Mouse (Mus musculus): ENCODE results near the gene Skap2. TPM values are rescaled to one million over a fixed set of nuclear protein-coding genes. Genes with fewer than 3 reads are reported as not detected.

Gene Skap2
- polyA plus RNA-seq, 1 experiment from 2014 or later, result 10.5 TPM

DNA sequence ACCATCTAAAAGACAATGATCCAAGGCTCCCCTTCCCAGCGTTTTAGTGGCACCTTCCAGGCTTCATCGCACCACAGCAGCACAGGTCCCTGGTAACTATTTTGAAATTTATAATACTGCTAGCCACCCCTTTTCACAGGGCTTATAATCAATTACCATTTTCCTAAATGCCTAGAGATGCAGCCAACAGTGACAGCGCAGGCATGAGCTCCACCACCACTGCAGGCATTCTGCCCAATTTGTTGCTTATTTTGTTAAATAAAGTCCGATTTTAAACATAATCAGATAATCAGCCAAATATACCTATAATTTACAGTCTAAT is 13.2 kb downstream of the Skap2 start:
- Histone ChIP-seq H3K36me3 (replicated peaks; ENCODE audit: control insufficient read depth, insufficient read depth, low read depth, low read length) (no peaks in the 10 kb centered on the region), H3K27ac (replicated peaks; ENCODE audit: low read depth, low read length) (no peak overlapping the region), H3K9me3 (replicated peaks; ENCODE audit: control insufficient read depth, low read length) (no peaks in the 10 kb centered on the region), H3K27me3 (ENCODE audit: control insufficient read depth, insufficient read depth, low read length) (peaks cover 6% of the 10 kb centered on the region), H3K4me3 (ENCODE audit: low read depth, low read length) (no peak overlapping the region), H3K4me2 (ENCODE audit: low read depth, low read length) (no peak overlapping the region), H3K9ac (replicated peaks; ENCODE audit: low read length) (no peak overlapping the region), H3K4me1 (ENCODE audit: control insufficient read depth, insufficient read depth, low read length) (no peaks in the 10 kb centered on the region)
- WGBS, result 82% methylated on average over 4 of the region's 4 CpGs
- ATAC-seq (replicated peaks; ENCODE audit: insufficient number of reproducible peaks, low FRiP score, low TSS enrichment, low read depth) (no peak), DNase-seq (ENCODE audit: low spot score) (no peak)

GRCm38 (mm10) chr6:51998409-51999156 is 13.8 kb downstream of the Skap2 start:
- DNase-seq (ENCODE audit: low spot score), result peak; percentile 52
- no peak overlapping the region for H3K4me3 ChIP-seq (ENCODE audit: low read depth, low read length)
- H3K36me3 ChIP-seq (replicated peaks; ENCODE audit: control insufficient read depth, insufficient read depth, low read depth, low read length), result no peaks in the 10 kb centered on the region

DNA sequence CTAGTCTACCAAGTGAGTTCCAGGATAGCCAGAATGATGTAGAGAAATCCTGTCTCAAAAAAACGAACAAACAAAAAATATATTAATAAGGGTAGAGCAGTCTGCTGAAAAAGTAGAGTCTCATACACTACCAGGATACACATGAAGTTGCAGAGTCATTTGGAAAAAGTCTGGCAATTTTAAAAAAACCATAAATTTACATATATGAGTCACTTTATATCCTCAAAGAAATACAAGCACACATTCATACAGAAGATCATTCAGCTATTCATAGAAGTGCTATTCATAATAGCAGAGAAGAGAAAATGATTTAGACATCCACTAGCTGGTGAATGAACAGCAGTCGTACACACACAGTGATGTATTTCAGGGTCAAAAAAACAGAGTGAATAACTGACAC is 24.4 kb downstream of the Skap2 start:
- Histone ChIP-seq H3K9ac (replicated peaks; ENCODE audit: low read length) (no peak overlapping the region), H3K36me3 (replicated peaks; ENCODE audit: control insufficient read depth, insufficient read depth, low read depth, low read length) (no peaks in the 10 kb centered on the region), H3K4me2 (ENCODE audit: low read depth, low read length) (no peak overlapping the region), H3K4me3 (ENCODE audit: low read depth, low read length) (no peak overlapping the region), H3K4me1 (ENCODE audit: control insufficient read depth, insufficient read depth, low read length) (no peaks in the 10 kb centered on the region), H3K9me3 (replicated peaks; ENCODE audit: control insufficient read depth, low read length) (no peaks in the 10 kb centered on the region), H3K27ac (replicated peaks; ENCODE audit: low read depth, low read length) (no peak overlapping the region), H3K27me3 (ENCODE audit: control insufficient read depth, insufficient read depth, low read length) (no peaks in the 10 kb centered on the region)
- ATAC-seq (replicated peaks; ENCODE audit: insufficient number of reproducible peaks, low FRiP score, low TSS enrichment, low read depth) (no peak), DNase-seq (ENCODE audit: low spot score) (no peak)
- WGBS, result 75% methylated on average over 2 of the region's 2 CpGs

More at GRCm38 (mm10) chr6:51998409-51999156, 13.8 kb downstream of the Skap2 start:
- Histone ChIP-seq H3K27me3 (ENCODE audit: control insufficient read depth, insufficient read depth, low read length) (peaks cover 6% of the 10 kb centered on the region; the same call in 1 of the 2 replicates), H3K9me3 (replicated peaks; ENCODE audit: control insufficient read depth, low read length) (no peaks in the 10 kb centered on the region), H3K9ac (replicated peaks; ENCODE audit: low read length) (no peak overlapping the region), H3K27ac (replicated peaks; ENCODE audit: low read depth, low read length) (no peak overlapping the region), H3K4me2 (ENCODE audit: low read depth, low read length) (no peak overlapping the region), H3K4me1 (ENCODE audit: control insufficient read depth, insufficient read depth, low read length) (no peaks in the 10 kb centered on the region)
- WGBS, result 50% methylated on average over 7 of the region's 7 CpGs
- no peak for ATAC-seq (replicated peaks; ENCODE audit: insufficient number of reproducible peaks, low FRiP score, low TSS enrichment, low read depth)

DNA sequence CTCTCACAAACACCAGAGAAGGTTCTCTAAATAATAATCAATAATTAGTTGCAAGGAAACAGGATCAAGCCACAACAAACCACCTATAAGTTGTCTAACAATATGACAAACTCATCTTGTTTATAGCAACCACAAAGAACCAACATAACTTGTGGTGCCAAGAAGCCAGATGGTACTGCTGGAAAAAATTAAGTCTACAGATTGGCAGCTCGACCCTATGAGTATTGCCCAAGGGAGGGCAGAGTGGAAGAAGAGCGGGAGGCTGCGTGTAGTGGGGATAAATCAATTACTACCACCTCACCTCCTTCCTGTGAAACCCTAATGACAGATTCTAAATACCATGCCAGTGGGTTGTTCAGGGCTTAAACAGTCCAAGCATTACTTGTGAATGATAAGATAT is 34.7 kb downstream of the Skap2 start:
- no peaks in the 10 kb centered on the region for H3K4me1 ChIP-seq (ENCODE audit: control insufficient read depth, insufficient read depth, low read length)
- DNase-seq (ENCODE audit: low spot score) (no peak), ATAC-seq (replicated peaks; ENCODE audit: insufficient number of reproducible peaks, low FRiP score, low TSS enrichment, low read depth) (no peak)
- no peaks in the 10 kb centered on the region for H3K27me3 ChIP-seq (ENCODE audit: control insufficient read depth, insufficient read depth, low read length)
- H3K9ac ChIP-seq (replicated peaks; ENCODE audit: low read length), result no peak overlapping the region
- 62% methylated on average over 3 of the region's 3 CpGs for WGBS
- no peaks in the 10 kb centered on the region for H3K36me3 ChIP-seq (replicated peaks; ENCODE audit: control insufficient read depth, insufficient read depth, low read depth, low read length)
- H3K27ac ChIP-seq (replicated peaks; ENCODE audit: low read depth, low read length), result no peak overlapping the region
- no peaks in the 10 kb centered on the region for H3K9me3 ChIP-seq (replicated peaks; ENCODE audit: control insufficient read depth, low read length)
- H3K4me3 ChIP-seq (ENCODE audit: low read depth, low read length), result no peak overlapping the region
- H3K4me2 ChIP-seq (ENCODE audit: low read depth, low read length), result no peak overlapping the region

GRCm38 (mm10) chr6:51975751-51976150 is 36.6 kb downstream of the Skap2 start:
- no peak overlapping the region for H3K4me2 ChIP-seq (ENCODE audit: low read depth, low read length)
- H3K4me1 ChIP-seq (ENCODE audit: control insufficient read depth, insufficient read depth, low read length), result no peaks in the 10 kb centered on the region
- DNase-seq (ENCODE audit: low spot score) (no peak), ATAC-seq (replicated peaks; ENCODE audit: insufficient number of reproducible peaks, low FRiP score, low TSS enrichment, low read depth) (no peak)
- no peak overlapping the region for H3K27ac ChIP-seq (replicated peaks; ENCODE audit: low read depth, low read length)
- no peak overlapping the region for H3K4me3 ChIP-seq (ENCODE audit: low read depth, low read length)
- no peaks in the 10 kb centered on the region for H3K9me3 ChIP-seq (replicated peaks; ENCODE audit: control insufficient read depth, low read length)
- H3K36me3 ChIP-seq (replicated peaks; ENCODE audit: control insufficient read depth, insufficient read depth, low read depth, low read length), result no peaks in the 10 kb centered on the region
- H3K27me3 ChIP-seq (ENCODE audit: control insufficient read depth, insufficient read depth, low read length), result no peaks in the 10 kb centered on the region
- H3K9ac ChIP-seq (replicated peaks; ENCODE audit: low read length), result no peak overlapping the region
- 67% methylated on average over 4 of the region's 4 CpGs for WGBS

- Histone ChIP-seq H3K9ac (replicated peaks; ENCODE audit: low read length) (no peak overlapping the region), H3K27me3 (ENCODE audit: control insufficient read depth, insufficient read depth, low read length) (no peaks in the 10 kb centered on the region), H3K4me1 (ENCODE audit: control insufficient read depth, insufficient read depth, low read length) (no peaks in the 10 kb centered on the region), H3K4me2 (ENCODE audit: low read depth, low read length) (no peak overlapping the region), H3K27ac (replicated peaks; ENCODE audit: low read depth, low read length) (no peak overlapping the region), H3K9me3 (replicated peaks; ENCODE audit: control insufficient read depth, low read length) (no peaks in the 10 kb centered on the region), H3K4me3 (ENCODE audit: low read depth, low read length) (no peak overlapping the region), H3K36me3 (replicated peaks; ENCODE audit: control insufficient read depth, insufficient read depth, low read depth, low read length) (no peaks in the 10 kb centered on the region)
- DNase-seq (ENCODE audit: low spot score), result no peak
- WGBS, result 76% methylated on average over 4 of the region's 4 CpGs
- ATAC-seq (replicated peaks; ENCODE audit: insufficient number of reproducible peaks, low FRiP score, low TSS enrichment, low read depth), result no peak
Measured at GRCm38 (mm10) chr6:51958992-51959391, 53.4 kb downstream of the Skap2 start.

DNA sequence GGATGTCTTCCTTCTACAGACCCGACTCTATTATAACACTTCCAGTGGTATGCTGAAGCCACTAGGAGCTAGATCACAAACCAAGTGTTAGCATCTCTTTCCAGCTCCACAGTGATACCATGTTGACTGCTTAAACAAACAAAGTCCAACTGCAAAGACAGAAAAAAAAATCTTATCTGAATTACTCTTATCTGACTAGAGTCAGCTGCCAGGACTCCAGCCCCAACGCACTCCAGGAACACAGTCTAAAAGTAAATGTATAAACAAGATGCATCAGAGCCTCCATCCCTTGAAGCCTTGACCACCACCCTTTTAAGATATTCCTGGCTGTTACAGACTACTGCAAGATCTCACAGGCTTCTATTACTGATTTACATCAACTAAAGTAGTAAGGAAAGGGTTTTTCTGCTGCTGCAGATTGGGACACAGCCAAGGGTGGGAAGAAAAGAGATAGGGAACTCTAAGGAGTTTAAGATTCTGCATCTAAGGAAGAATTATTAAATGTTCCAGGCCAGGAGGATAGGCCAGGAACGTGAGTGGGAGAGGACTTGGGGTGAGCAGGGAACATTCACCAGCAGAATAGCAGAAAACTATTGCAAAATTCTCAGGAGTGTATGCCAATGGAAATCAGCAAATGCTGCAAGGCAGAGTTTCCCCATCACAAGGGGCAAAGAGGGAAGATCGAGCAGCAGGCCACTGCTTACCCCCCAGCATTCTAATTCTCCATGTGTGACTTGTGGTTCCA is 56.1 kb downstream of the Skap2 start:
- no peaks in the 10 kb centered on the region for H3K4me1 ChIP-seq (ENCODE audit: control insufficient read depth, insufficient read depth, low read length)
- DNase-seq (ENCODE audit: low spot score) (no peak), ATAC-seq (replicated peaks; ENCODE audit: insufficient number of reproducible peaks, low FRiP score, low TSS enrichment, low read depth) (no peak)
- no peaks in the 10 kb centered on the region for H3K36me3 ChIP-seq (replicated peaks; ENCODE audit: control insufficient read depth, insufficient read depth, low read depth, low read length)
- no peak overlapping the region for H3K9ac ChIP-seq (replicated peaks; ENCODE audit: low read length)
- 83% methylated on average over 4 of the region's 4 CpGs for WGBS
- H3K27ac ChIP-seq (replicated peaks; ENCODE audit: low read depth, low read length), result no peak overlapping the region
- no peaks in the 10 kb centered on the region for H3K9me3 ChIP-seq (replicated peaks; ENCODE audit: control insufficient read depth, low read length)
- H3K4me3 ChIP-seq (ENCODE audit: low read depth, low read length), result no peak overlapping the region
- no peak overlapping the region for H3K4me2 ChIP-seq (ENCODE audit: low read depth, low read length)
- no peaks in the 10 kb centered on the region for H3K27me3 ChIP-seq (ENCODE audit: control insufficient read depth, insufficient read depth, low read length)

GRCm38 (mm10) chr6:51947661-51948060 is 64.7 kb downstream of the Skap2 start:
- ATAC-seq (replicated peaks; ENCODE audit: insufficient number of reproducible peaks, low FRiP score, low TSS enrichment, low read depth) (no peak), DNase-seq (ENCODE audit: low spot score) (no peak)
- Histone ChIP-seq H3K9ac (replicated peaks; ENCODE audit: low read length) (no peak overlapping the region), H3K4me3 (ENCODE audit: low read depth, low read length) (no peak overlapping the region), H3K4me1 (ENCODE audit: control insufficient read depth, insufficient read depth, low read length) (no peaks in the 10 kb centered on the region), H3K9me3 (replicated peaks; ENCODE audit: control insufficient read depth, low read length) (no peaks in the 10 kb centered on the region), H3K4me2 (ENCODE audit: low read depth, low read length) (no peak overlapping the region), H3K27me3 (ENCODE audit: control insufficient read depth, insufficient read depth, low read length) (no peaks in the 10 kb centered on the region), H3K36me3 (replicated peaks; ENCODE audit: control insufficient read depth, insufficient read depth, low read depth, low read length) (no peaks in the 10 kb centered on the region), H3K27ac (replicated peaks; ENCODE audit: low read depth, low read length) (no peak overlapping the region)
